Mouse (Mus musculus): ENCODE results near the gene Srsf6. TPM values are rescaled to one million over a fixed set of nuclear protein-coding genes. Genes with fewer than 3 reads are reported as not detected.

Srsf6 gene
- polyA plus RNA-seq, 1 experiment from 2014 or later = 208 TPM

DNA sequence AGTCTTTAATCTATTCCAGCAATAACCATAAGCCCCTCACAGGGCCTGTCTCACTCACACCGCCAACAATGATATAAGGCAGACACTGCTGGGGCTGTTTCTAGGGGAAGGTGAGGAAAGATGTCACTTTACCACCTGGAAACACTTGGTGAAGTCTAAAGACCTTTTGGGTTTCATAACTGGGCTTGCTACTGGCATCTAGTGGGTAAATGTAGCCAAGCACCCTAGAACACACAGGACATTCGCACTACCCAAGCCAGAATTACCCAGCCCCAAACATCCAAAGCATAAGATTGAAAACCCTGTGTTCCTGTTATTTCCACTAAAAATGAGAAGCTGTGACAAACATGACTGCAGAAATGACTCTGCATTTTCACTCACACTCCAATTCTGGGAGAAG, 16.8 kb upstream of the Srsf6 start:
- 45% methylated on average over 2 of the region's 2 CpGs for WGBS
- Histone ChIP-seq H3K9me3 (no peaks in the 10 kb centered on the region), H3K27me3 (ENCODE audit: insufficient read depth, poor library complexity, severe bottlenecking) (peaks cover 16% of the 10 kb centered on the region; the same call in 1 of the 2 replicates), H3K4me1 (no peaks in the 10 kb centered on the region), H3K36me3 (no peaks in the 10 kb centered on the region), H3K4me3 (no peak overlapping the region), H3K27ac (no peak overlapping the region)
- DNase-seq (ENCODE audit: low spot score) = no peak

DNA sequence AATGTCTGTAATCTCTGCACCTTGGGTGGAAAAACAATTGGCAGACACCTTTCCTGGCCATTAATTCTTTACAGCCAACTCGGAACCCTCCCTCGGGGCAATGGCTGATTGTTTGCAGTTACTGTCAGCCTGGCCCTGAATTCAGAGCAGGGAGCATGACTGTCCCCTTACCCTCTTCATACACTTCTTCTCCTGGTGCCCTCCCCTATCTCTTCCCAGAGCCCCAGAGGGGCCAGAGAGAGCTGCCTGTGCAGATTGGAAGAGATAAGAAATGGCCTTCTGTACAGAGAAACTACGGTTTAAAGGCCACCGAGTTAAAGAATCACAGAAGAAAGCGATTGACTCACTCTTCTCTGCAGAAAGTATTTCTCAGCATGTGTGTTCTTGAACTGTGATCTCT, 11.4 kb upstream of the Srsf6 start:
- H3K4me1 ChIP-seq = 0 out of 2 replicates have a peak, but pooled peaks cover 2% of the 10 kb centered on the region
- no peaks in the 10 kb centered on the region for H3K9me3 ChIP-seq
- H3K27ac ChIP-seq = no peak overlapping the region
- 52% methylated on average over 5 of the region's 5 CpGs for WGBS
- no peak for DNase-seq (ENCODE audit: low spot score)
- peaks cover 20% of the 10 kb centered on the region; the same call in 1 of the 2 replicates for H3K27me3 ChIP-seq (ENCODE audit: insufficient read depth, poor library complexity, severe bottlenecking)
- no peak overlapping the region for H3K4me3 ChIP-seq
- no peaks in the 10 kb centered on the region for H3K36me3 ChIP-seq

DNA sequence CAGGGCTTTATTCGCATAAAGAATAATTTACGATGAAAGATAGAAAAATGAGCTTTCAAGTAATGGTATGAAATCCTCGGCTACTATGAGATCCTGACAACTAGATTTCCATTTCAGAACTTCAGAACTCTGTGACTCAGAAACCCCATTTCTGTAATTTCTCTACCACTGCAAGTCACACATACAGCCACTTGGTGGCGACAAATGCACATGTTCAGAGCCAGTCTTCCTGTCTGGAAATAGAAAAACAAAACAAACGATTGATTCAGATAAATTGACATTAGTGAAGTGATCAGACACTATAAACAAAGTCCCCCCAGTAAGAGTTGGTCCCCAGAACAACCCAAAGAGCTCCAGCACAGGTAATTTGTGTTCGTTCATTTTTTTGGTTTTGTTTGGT, 9.1 kb upstream of the Srsf6 start:
- no peak for DNase-seq (ENCODE audit: low spot score)
- H3K27ac ChIP-seq = no peak overlapping the region
- H3K4me3 ChIP-seq = no peak overlapping the region
- H3K4me1 ChIP-seq = 0 out of 2 replicates have a peak, but pooled peaks cover 3% of the 10 kb centered on the region
- H3K36me3 ChIP-seq = no peaks in the 10 kb centered on the region
- H3K27me3 ChIP-seq (ENCODE audit: insufficient read depth, poor library complexity, severe bottlenecking) = peaks cover 5% of the 10 kb centered on the region; the same call in 1 of the 2 replicates
- 11% methylated on average over 6 of the region's 6 CpGs for WGBS
- H3K9me3 ChIP-seq = no peaks in the 10 kb centered on the region

DNA sequence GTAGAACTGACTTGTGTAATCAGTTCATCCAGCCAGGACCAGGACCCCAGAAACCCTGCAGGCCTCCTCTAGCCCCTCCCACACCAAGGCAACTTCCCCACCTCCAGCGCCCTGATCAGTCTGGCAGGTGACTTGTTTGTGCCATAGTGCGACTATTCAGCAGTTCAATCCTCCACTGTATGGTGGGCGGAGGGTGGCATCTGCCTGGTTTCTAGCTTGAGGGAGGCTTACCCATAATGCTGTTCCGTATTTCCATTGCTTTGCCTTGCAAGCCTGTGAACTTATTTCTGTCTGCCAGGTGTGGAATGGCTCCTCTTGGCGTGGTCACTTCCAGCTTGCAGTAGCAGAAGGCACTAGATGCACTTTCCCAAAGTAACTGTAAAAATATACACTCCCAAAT, 8.5 kb upstream of the Srsf6 start:
- 64% methylated on average over 5 of the region's 5 CpGs for WGBS
- DNase-seq (ENCODE audit: low spot score) = no peak
- peaks cover 5% of the 10 kb centered on the region; the same call in 1 of the 2 replicates for H3K27me3 ChIP-seq (ENCODE audit: insufficient read depth, poor library complexity, severe bottlenecking)

GRCm38 (mm10) chr2:162924126-162924525, 7.2 kb upstream of the Srsf6 start:
- 0 out of 2 replicates have a peak, but pooled peaks cover 3% of the 10 kb centered on the region for H3K4me1 ChIP-seq
- H3K4me3 ChIP-seq = no peak overlapping the region
- no peaks in the 10 kb centered on the region for H3K9me3 ChIP-seq
- H3K27me3 ChIP-seq (ENCODE audit: insufficient read depth, poor library complexity, severe bottlenecking) = peaks cover 5% of the 10 kb centered on the region; the same call in 1 of the 2 replicates
- WGBS = 84% methylated on average over 5 of the region's 5 CpGs
- DNase-seq (ENCODE audit: low spot score) = no peak
- no peak overlapping the region for H3K27ac ChIP-seq
- no peaks in the 10 kb centered on the region for H3K36me3 ChIP-seq

More for the DNA sequence above, 8.5 kb upstream of the Srsf6 start:
- Histone ChIP-seq H3K36me3 (no peaks in the 10 kb centered on the region), H3K27ac (no peak overlapping the region), H3K4me3 (no peak overlapping the region), H3K4me1 (0 out of 2 replicates have a peak, but pooled peaks cover 3% of the 10 kb centered on the region), H3K9me3 (no peaks in the 10 kb centered on the region)

- Histone ChIP-seq H3K36me3 (peaks cover 5% of the 10 kb centered on the region), H3K27me3 (ENCODE audit: insufficient read depth, poor library complexity, severe bottlenecking) (no peaks in the 10 kb centered on the region), H3K4me1 (peaks cover 7% of the 10 kb centered on the region; the same call in 1 of the 2 replicates), H3K4me3 (no peak overlapping the region), H3K27ac (no peak overlapping the region), H3K9me3 (no peaks in the 10 kb centered on the region)
- DNase-seq (ENCODE audit: low spot score) = no peak
- 53% methylated on average over 3 of the region's 3 CpGs for WGBS
Observed at GRCm38 (mm10) chr2:162927918-162928585, 3.3 kb upstream of the Srsf6 start.

DNA sequence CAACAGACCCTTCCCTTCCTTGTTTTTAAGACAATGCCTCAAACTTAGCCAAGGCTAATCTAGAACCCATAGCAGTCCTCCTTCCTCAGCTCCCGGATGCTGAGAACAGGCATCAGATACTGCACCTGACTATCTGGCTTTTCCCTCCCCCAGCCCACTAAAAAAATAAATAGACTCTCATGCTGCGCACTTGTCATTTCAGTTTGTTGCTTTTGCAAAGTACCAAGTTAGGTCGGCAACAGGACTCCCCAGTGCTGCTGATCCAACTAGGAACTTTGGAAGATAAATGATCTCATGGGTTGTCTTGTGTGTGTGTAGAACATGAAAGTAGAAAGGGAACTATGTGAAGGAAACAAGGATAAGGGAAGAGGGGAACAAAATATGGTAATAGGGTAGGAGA, 1.6 kb upstream of the Srsf6 start:
- Histone ChIP-seq H3K4me1 (peaks cover 7% of the 10 kb centered on the region; the same call in 1 of the 2 replicates), H3K36me3 (peaks cover 22% of the 10 kb centered on the region), H3K4me3 (peak overlapping the region; percentile 99; the same call in 1 of the 2 replicates), H3K27me3 (ENCODE audit: insufficient read depth, poor library complexity, severe bottlenecking) (no peaks in the 10 kb centered on the region), H3K27ac (no peak overlapping the region), H3K9me3 (no peaks in the 10 kb centered on the region)
- no peak for DNase-seq (ENCODE audit: low spot score)
- 43% methylated on average over 3 of the region's 3 CpGs for WGBS

DNA sequence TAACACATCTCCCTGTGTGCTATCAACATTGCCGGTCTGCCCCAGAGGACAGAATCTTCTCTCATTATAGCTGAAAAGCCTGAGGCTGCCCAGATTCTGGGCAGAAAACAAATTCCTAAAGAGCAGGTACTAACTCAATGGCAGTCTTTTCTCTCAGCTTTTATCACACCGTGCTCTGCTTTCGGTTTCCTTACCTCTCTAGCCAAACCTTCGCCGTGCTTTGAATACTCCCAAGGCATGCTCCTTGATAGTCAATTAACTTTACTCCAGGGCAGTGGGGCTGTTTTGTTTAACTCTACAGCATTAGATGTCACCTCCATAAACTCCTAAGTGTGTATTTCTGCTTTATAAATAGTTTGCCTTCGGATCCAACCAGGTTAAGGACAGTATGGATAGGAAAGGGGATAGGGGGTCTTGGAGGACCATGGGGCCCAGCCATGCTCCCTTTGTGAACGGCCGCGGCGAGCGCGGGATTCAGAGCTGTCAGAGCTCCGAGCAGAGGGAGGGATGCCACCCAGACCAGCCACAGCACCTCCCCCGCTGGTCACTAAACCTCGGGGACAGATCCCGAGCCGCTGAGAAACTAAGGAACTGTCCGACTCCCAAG, 709 bp upstream of the Srsf6 start:
- 1% methylated on average over 18 of the region's 18 CpGs for WGBS
- Histone ChIP-seq H3K4me1 (peaks cover 3% of the 10 kb centered on the region; the same call in 1 of the 2 replicates), H3K36me3 (peaks cover 31% of the 10 kb centered on the region), H3K27ac (peak overlapping the region; percentile 100), H3K9me3 (no peaks in the 10 kb centered on the region), H3K27me3 (ENCODE audit: insufficient read depth, poor library complexity, severe bottlenecking) (no peaks in the 10 kb centered on the region), H3K4me3 (peak overlapping the region; percentile 99)
- no peak for DNase-seq (ENCODE audit: low spot score)

DNA sequence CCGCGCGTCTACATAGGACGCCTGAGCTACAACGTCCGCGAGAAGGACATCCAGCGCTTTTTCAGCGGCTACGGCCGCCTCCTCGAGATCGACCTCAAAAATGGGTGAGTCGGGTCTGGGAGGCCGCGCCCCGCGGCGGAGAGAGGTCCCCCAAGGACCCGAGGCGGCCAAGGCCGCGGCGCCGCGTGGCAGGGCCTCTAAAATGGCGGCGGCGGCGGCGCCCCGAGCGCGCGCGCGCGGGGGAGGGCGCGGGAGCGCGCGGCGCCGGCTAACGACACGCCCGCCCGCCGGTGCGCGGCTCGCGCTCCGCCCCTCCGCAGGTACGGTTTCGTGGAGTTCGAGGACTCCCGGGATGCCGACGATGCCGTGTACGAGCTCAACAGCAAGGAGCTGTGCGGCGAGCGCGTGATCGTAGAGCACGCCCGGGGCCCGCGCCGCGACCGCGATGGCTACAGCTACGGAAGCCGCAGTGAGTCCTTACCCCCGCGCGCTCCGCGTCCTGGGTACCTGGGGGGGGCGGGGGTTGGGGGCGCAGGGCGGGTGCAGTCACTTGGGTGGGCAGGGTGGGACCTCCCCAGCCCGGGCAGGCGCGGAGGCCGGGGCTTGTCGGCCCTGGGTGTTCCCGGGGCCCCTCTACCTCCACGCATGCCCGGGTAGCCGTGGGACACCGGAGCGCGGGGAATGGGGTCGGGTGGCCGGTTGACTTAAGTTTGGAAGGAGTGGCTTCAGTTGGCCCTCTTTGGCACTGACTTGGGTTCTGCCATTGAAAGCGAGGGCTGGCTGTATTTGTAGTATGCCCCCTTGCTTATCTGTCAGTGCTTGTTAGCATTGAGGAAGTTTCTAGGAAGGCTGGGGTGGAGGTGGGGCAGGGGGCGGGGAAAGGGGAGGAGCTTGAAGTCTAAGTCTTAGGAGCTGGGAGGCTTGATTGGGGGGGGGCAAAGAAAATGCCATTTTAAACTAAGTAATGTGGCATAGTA, 634 bp downstream of the Srsf6 start:
- Histone ChIP-seq H3K4me3 (peak overlapping the region; percentile 99), H3K4me1 (peaks cover 3% of the 10 kb centered on the region; the same call in 1 of the 2 replicates), H3K36me3 (peaks cover 44% of the 10 kb centered on the region), H3K9me3 (no peaks in the 10 kb centered on the region), H3K27ac (peak overlapping the region; percentile 100), H3K27me3 (ENCODE audit: insufficient read depth, poor library complexity, severe bottlenecking) (no peaks in the 10 kb centered on the region)
- under 1% methylated on average over 66 of the region's 103 CpGs for WGBS
- DNase-seq (ENCODE audit: low spot score) = peak; percentile 91

- DNase-seq (ENCODE audit: low spot score) = no peak
- Histone ChIP-seq H3K36me3 (peaks cover 51% of the 10 kb centered on the region), H3K9me3 (no peaks in the 10 kb centered on the region), H3K27ac (no peak overlapping the region), H3K27me3 (ENCODE audit: insufficient read depth, poor library complexity, severe bottlenecking) (no peaks in the 10 kb centered on the region), H3K4me1 (peaks cover 3% of the 10 kb centered on the region; the same call in 1 of the 2 replicates), H3K4me3 (peak overlapping the region; percentile 99)
- WGBS = 63% methylated on average over 4 of the region's 4 CpGs
Observed at GRCm38 (mm10) chr2:162932706-162933105, 1.4 kb downstream of the Srsf6 start.

DNA sequence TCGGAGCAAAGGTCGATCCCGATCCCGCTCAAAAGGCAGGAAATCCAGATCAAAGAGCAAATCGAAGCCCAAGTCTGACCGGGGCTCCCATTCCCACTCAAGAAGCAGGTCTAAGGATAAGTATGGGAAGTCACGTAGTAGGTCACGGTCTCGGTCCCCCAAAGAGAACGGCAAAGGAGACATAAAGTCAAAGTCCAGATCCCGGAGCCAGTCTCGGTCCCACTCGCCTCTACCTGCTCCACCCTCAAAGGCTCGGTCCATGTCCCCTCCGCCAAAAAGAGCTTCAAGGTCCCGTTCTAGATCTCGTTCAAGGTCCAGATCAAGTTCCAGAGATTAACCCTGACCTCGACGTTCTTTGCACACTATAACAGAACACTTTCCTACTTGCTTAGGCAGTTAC, 3.1 kb downstream of the Srsf6 start:
- Histone ChIP-seq H3K36me3 (peaks cover 67% of the 10 kb centered on the region), H3K27me3 (ENCODE audit: insufficient read depth, poor library complexity, severe bottlenecking) (no peaks in the 10 kb centered on the region), H3K4me3 (no peak overlapping the region), H3K27ac (no peak overlapping the region), H3K9me3 (no peaks in the 10 kb centered on the region), H3K4me1 (peaks cover 3% of the 10 kb centered on the region; the same call in 1 of the 2 replicates)
- 94% methylated on average over 19 of the region's 19 CpGs for WGBS
- no peak for DNase-seq (ENCODE audit: low spot score)

DNA sequence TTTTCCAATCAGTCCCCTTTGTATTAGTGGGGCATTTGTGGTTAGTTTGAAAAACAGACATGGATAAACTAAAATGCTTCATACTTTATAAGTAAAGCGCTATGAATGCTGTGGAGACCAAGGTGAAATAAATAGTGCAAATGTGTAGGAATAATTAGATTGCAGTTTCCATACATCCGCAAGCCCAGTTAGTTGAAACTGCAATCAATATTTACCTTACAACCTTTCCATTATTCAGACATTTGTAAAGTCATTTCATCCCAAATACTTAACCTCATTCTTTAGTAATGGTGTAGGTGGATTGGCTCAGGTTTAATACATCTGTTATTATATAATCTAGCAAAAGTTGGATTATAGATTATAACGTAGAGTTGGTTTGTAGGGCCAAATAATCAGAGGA, 4.4 kb downstream of the Srsf6 start:
- Histone ChIP-seq H3K27me3 (ENCODE audit: insufficient read depth, poor library complexity, severe bottlenecking) (no peaks in the 10 kb centered on the region), H3K4me1 (0 out of 2 replicates have a peak, but pooled peaks cover 3% of the 10 kb centered on the region), H3K9me3 (no peaks in the 10 kb centered on the region), H3K4me3 (no peak overlapping the region), H3K27ac (no peak overlapping the region), H3K36me3 (peaks cover 79% of the 10 kb centered on the region)
- no peak for DNase-seq (ENCODE audit: low spot score)
- WGBS = 93% methylated on average over 3 of the region's 3 CpGs
